Mouse (Mus musculus) embryonic fibroblast, embryonic 13.5 days (primary cell): ENCODE results near the gene 9530003J23Rik.

ENCODE experiments used
- CTCF ChIP-seq: IDR thresholded peaks from 2 replicates; pipeline ENCODE4 v1.5.1; 2011; ENCODE audit warnings: mild to moderate bottlenecking, control low read depth, low read length, moderate library complexity, borderline replicate concordance; ENCODE audit not compliant: insufficient read depth
- POLR2A ChIP-seq: IDR thresholded peaks from 2 replicates; pipeline ENCODE4 v1.6.1; 2011; ENCODE audit warnings: low read depth, mild to moderate bottlenecking, control low read depth, low read length, moderate library complexity

GRCm38 (mm10) chr10:117286366-117286970 is 48.0 kb upstream of the 9530003J23Rik start:
- TF ChIP-seq CTCF (no peak), POLR2A (no peak)
